Mouse (Mus musculus): ENCODE measurements at regions not wholly inside any gene's neighbourhood (a gene's known extent, or its start where the extent isn't known, plus 50 kb on each side); places are given as distances from the start of the nearest gene placed in this dataset.

Small RNA genes lying in the stretch of these regions (microRNA-seq; reads per million reads assigned to microRNA genes)
- gene Gm23154 (ENCODE audit: borderline number of aligned reads in 2 of 2) = 0 reads per million in 2 experiments

All from adrenal gland, adult 18-20 months (tissue).